Mouse (Mus musculus) midbrain, embryonic 13.5 days (tissue): ENCODE measurements at regions not wholly inside any gene's neighbourhood (a gene's known extent, or its start where the extent isn't known, plus 50 kb on each side); places are given as distances from the start of the nearest gene placed in this dataset. TPM values are rescaled to one million over a fixed set of nuclear protein-coding genes. Genes with fewer than 3 reads are reported as not detected.
"Not testable (repeated sequence)": the region's sequence is repeated elsewhere in the genome, so short reads cannot be mapped to it uniquely, and the experiment has no call there.

Source experiments
- ATAC-seq: fragments of 200-750 bp; cut with Nextera tagmentation; 2 replicates; pipeline ENCODE4 v1.8.0; 2017; ENCODE audit warnings: mild to moderate bottlenecking, moderate TSS enrichment, moderate library complexity
- H3K27ac ChIP-seq: fragments of 300-500 bp; sonication (generic); 2 replicates; pipeline ENCODE4 v1.5.1; 2015; ENCODE audit warnings: inconsistent platforms, mild to moderate bottlenecking, moderate library complexity
- H3K27me3 ChIP-seq: fragments of 300-500 bp; sonication (generic); 2 replicates; pipeline ENCODE4 v1.6.1; 2015; ENCODE audit warnings: mild to moderate bottlenecking, inconsistent platforms
- H3K36me3 ChIP-seq: fragments of 300-500 bp; sonication (generic); 2 replicates; pipeline ENCODE4 v1.6.1; 2015; ENCODE audit warnings: mild to moderate bottlenecking, inconsistent platforms
- H3K4me1 ChIP-seq: fragments of 300-500 bp; sonication (generic); replicated peaks from 2 replicates; pipeline ENCODE4 v1.6.1; 2015; ENCODE audit warnings: inconsistent platforms
- H3K4me2 ChIP-seq: fragments of 300-500 bp; sonication (generic); replicated peaks from 2 replicates; pipeline ENCODE4 v1.6.1; 2015; ENCODE audit warnings: moderate library complexity, mild to moderate bottlenecking, inconsistent platforms
- H3K4me3 ChIP-seq: fragments of 300-500 bp; sonication (generic); replicated peaks from 2 replicates; pipeline ENCODE4 v1.5.1; 2015; ENCODE audit warnings: mild to moderate bottlenecking, inconsistent platforms
- H3K9ac ChIP-seq: fragments of 300-500 bp; sonication (generic); replicated peaks from 2 replicates; pipeline ENCODE4 v1.6.1; 2015; ENCODE audit warnings: mild to moderate bottlenecking, inconsistent platforms
- H3K9me3 ChIP-seq: fragments of 300-500 bp; sonication (generic); 2 replicates; pipeline ENCODE4 v1.6.1; 2016; ENCODE audit warnings: mild to moderate bottlenecking, inconsistent platforms
- WGBS: fragments of 180-500 bp; shearing (Covaris S2); methylation state at CpG from one replicate; pipeline ENCODE4 v1.1.7; 2015; 5-methylcytosine and 5-hydroxymethylcytosine counted together
- microRNA-seq: library from miRNA; unstranded; fragments of <30 nt; microRNA quantifications from one replicate; pipeline ENCODE4, GENCODE M21; 2016

GRCm38 (mm10) chr10:85313331-85313730 is 73.3 kb upstream of the Btbd11 start:
- not testable (repeated sequence) for H3K36me3 ChIP-seq, H3K9ac ChIP-seq, H3K9me3 ChIP-seq, ATAC-seq, H3K27me3 ChIP-seq, H3K27ac ChIP-seq, H3K4me1 ChIP-seq, H3K4me3 ChIP-seq, H3K4me2 ChIP-seq
- WGBS, result 95% methylated on average over 10 of the region's 10 CpGs

DNA sequence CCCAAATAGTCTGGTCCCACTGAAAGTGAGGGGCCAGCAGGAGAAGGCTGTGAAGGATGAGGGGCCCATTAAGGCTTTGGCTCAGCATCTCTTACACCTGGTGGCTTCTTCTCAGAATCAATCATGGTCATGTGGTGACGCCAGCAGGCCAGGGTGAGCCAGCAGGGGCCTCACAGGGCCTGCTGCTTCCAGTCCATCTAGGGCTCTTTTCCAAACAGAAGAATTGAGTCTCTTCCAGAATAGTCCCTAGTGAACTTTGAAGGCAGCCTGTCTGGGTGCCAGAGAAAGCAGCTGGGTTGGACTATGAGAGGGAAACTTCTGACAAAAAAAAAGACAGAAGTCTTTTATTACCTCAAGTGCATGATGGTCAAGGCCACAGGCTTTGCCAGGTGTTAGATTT is 65.6 kb upstream of the Btbd11 start:
- Histone ChIP-seq H3K4me2 (no peak overlapping the region), H3K4me1 (no peaks in the 10 kb centered on the region), H3K27me3 (no peaks in the 10 kb centered on the region), H3K36me3 (no peaks in the 10 kb centered on the region), H3K4me3 (no peak overlapping the region), H3K9ac (no peak overlapping the region), H3K9me3 (no peaks in the 10 kb centered on the region), H3K27ac (no peak overlapping the region)
- no peak for ATAC-seq
- WGBS, result 78% methylated on average over 1 of the region's 1 CpGs

DNA sequence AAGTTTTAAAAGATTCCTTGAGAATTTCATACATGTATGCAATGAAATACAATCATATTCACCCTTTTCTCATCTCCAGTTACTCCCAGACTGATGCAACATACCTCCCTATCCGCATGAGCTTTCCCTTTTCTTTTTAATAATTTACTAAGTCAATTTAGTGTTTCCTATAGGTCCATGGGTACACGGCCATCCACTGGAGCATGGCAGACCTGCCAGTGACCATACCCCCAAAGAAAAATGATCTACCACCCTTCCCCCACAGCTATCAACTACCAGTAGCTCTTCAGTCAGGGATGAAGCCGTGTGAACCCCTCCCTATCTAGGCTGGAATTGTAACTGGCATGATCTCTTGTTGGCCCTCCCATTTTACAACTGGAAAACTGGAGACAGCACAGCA is 64.3 kb upstream of the Btbd11 start:
- H3K9me3 ChIP-seq, result no peaks in the 10 kb centered on the region
- no peak overlapping the region for H3K4me2 ChIP-seq
- ATAC-seq, result no peak
- no peaks in the 10 kb centered on the region for H3K4me1 ChIP-seq
- H3K27ac ChIP-seq, result no peak overlapping the region
- no peaks in the 10 kb centered on the region for H3K36me3 ChIP-seq
- H3K4me3 ChIP-seq, result no peak overlapping the region
- no peaks in the 10 kb centered on the region for H3K27me3 ChIP-seq
- 85% methylated on average over 3 of the region's 3 CpGs for WGBS
- no peak overlapping the region for H3K9ac ChIP-seq

GRCm38 (mm10) chr10:85329382-85329781 is 57.2 kb upstream of the Btbd11 start:
- H3K36me3 ChIP-seq, result no peaks in the 10 kb centered on the region
- no peaks in the 10 kb centered on the region; the same call in 1 of the 2 replicates for H3K9me3 ChIP-seq
- 91% methylated on average over 3 of the region's 3 CpGs for WGBS
- H3K27me3 ChIP-seq, result no peaks in the 10 kb centered on the region
- no peak overlapping the region for H3K27ac ChIP-seq
- no peak overlapping the region for H3K4me2 ChIP-seq
- no peak overlapping the region for H3K9ac ChIP-seq
- no peaks in the 10 kb centered on the region for H3K4me1 ChIP-seq
- no peak for ATAC-seq
- H3K4me3 ChIP-seq, result no peak overlapping the region

- no peaks in the 10 kb centered on the region for H3K27me3 ChIP-seq
- H3K4me1 ChIP-seq, result no peaks in the 10 kb centered on the region
- H3K36me3 ChIP-seq, result no peaks in the 10 kb centered on the region
- H3K27ac ChIP-seq, result no peak overlapping the region
- 11% methylated on average over 13 of the region's 13 CpGs for WGBS
- H3K4me3 ChIP-seq, result no peak overlapping the region
- H3K4me2 ChIP-seq, result peak overlapping the region; percentile 35
- H3K9me3 ChIP-seq, result no peaks in the 10 kb centered on the region; the same call in 1 of the 2 replicates
- H3K9ac ChIP-seq, result no peak overlapping the region
- ATAC-seq, result no peak; the same call in 1 of the 2 replicates
Measured at GRCm38 (mm10) chr10:85330938-85331691, 55.5 kb upstream of the Btbd11 start.

Small RNAs in the stretch of these regions (microRNA-seq; reads per million reads assigned to microRNA genes)
- not detected for gene Gm27392
